Mouse (Mus musculus) embryonic facial prominence, embryonic 15.5 days (tissue): ENCODE results near the gene Ankrd52. TPM values are rescaled to one million over a fixed set of nuclear protein-coding genes. Genes with fewer than 3 reads are reported as not detected.

Experiments
- ATAC-seq: fragments of 200-750 bp; cut with Nextera tagmentation; 2 replicates; pipeline ENCODE4 v1.8.0; 2017; ENCODE audit warnings: low read depth, moderate TSS enrichment; ENCODE audit not compliant: insufficient number of reproducible peaks, low FRiP score, low TSS enrichment
- H3K27ac ChIP-seq: fragments of 300-500 bp; sonication (generic); replicated peaks from 2 replicates; pipeline ENCODE4 v1.5.1; 2015; ENCODE audit warnings: mild to moderate bottlenecking, inconsistent platforms
- H3K27me3 ChIP-seq: fragments of 300-500 bp; sonication (generic); 2 replicates; pipeline ENCODE4 v1.6.1; 2015; ENCODE audit warnings: inconsistent platforms
- H3K36me3 ChIP-seq: fragments of 300-500 bp; sonication (generic); 2 replicates; pipeline ENCODE4 v1.6.1; 2015; ENCODE audit warnings: mild to moderate bottlenecking, inconsistent platforms
- H3K4me1 ChIP-seq: fragments of 300-500 bp; sonication (generic); 2 replicates; pipeline ENCODE4 v1.6.1; 2015; ENCODE audit warnings: inconsistent platforms
- H3K4me2 ChIP-seq: fragments of 300-500 bp; sonication (generic); replicated peaks from 2 replicates; pipeline ENCODE4 v1.6.1; 2015; ENCODE audit warnings: mild to moderate bottlenecking, inconsistent platforms
- H3K4me3 ChIP-seq: fragments of 300-500 bp; sonication (generic); replicated peaks from 2 replicates; pipeline ENCODE4 v1.5.1; 2015; ENCODE audit warnings: mild to moderate bottlenecking, inconsistent platforms
- H3K9ac ChIP-seq: fragments of 300-500 bp; sonication (generic); 2 replicates; pipeline ENCODE4 v1.6.1; 2015; ENCODE audit warnings: inconsistent platforms
- H3K9me3 ChIP-seq: fragments of 300-500 bp; sonication (generic); replicated peaks from 2 replicates; pipeline ENCODE4 v1.6.1; 2016; ENCODE audit warnings: inconsistent platforms
- WGBS: fragments of 180-500 bp; shearing (Covaris S2); methylation state at CpG from one replicate; pipeline ENCODE4 v1.1.7; 2015; 5-methylcytosine and 5-hydroxymethylcytosine counted together
- polyA plus RNA-seq: library from polyadenylated mRNA; unstranded; fragments of >200 nt; fragmentation: Nextera tagmentation; extraction: Ambion mirVana; gene quantifications from 2 replicates; pipeline ENCODE4 v1.2.1, GENCODE M21; 2015

Ankrd52 gene
- polyA plus RNA-seq, 1 experiment from 2014 or later, result 11.0 TPM

DNA sequence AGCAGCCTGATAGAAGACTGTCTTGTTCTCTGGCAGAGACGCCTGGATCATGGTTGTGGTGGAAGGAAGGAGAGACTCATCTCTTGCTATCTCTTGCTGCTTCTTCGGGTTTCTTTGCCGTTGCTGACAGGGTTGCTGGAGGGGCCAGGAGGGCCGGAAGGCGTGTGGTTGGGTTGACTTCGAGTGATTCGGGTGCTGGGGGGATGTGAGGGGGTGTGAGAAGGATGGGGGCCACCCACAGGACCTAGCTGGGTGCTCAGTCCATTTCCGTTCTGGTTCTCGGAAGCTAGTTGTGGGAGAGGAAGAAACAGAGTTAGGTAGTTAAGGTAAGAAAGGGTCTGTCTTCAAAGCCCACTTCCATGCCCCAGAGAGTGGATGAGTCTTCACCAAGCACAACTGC, 24.7 kb downstream of the Ankrd52 start:
- no peak overlapping the region for H3K27ac ChIP-seq
- no peaks in the 10 kb centered on the region for H3K9me3 ChIP-seq
- H3K9ac ChIP-seq, result no peak overlapping the region
- no peak overlapping the region for H3K4me3 ChIP-seq
- H3K36me3 ChIP-seq, result peaks cover 16% of the 10 kb centered on the region; the same call in 1 of the 2 replicates
- no peak overlapping the region for H3K4me2 ChIP-seq
- ATAC-seq, result no peak
- H3K4me1 ChIP-seq, result no peaks in the 10 kb centered on the region
- no peaks in the 10 kb centered on the region for H3K27me3 ChIP-seq
- 62% methylated on average over 9 of the region's 9 CpGs for WGBS

- Histone ChIP-seq H3K4me1 (peaks cover 7% of the 10 kb centered on the region), H3K36me3 (peaks cover 25% of the 10 kb centered on the region), H3K4me3 (no peak overlapping the region), H3K9me3 (no peaks in the 10 kb centered on the region), H3K4me2 (no peak overlapping the region), H3K27me3 (no peaks in the 10 kb centered on the region), H3K9ac (no peak overlapping the region), H3K27ac (no peak overlapping the region)
- WGBS, result 85% methylated on average over 7 of the region's 7 CpGs
- no peak for ATAC-seq
These were observed 27.0 kb downstream of the Ankrd52 start for GRCm38 (mm10) chr10:128403931-128404330.

- Histone ChIP-seq H3K9ac (peak overlapping the region; percentile 62), H3K9me3 (no peaks in the 10 kb centered on the region), H3K27me3 (no peaks in the 10 kb centered on the region), H3K27ac (peak overlapping the region; percentile 70), H3K4me3 (peak overlapping the region; percentile 96), H3K4me1 (peaks cover 39% of the 10 kb centered on the region), H3K4me2 (peak overlapping the region; percentile 93), H3K36me3 (peaks cover 25% of the 10 kb centered on the region)
- ATAC-seq, result no peak
- WGBS, result 16% methylated on average over 35 of the region's 35 CpGs
These were observed 31.9 kb downstream of the Ankrd52 start for GRCm38 (mm10) chr10:128408591-128409535.

DNA sequence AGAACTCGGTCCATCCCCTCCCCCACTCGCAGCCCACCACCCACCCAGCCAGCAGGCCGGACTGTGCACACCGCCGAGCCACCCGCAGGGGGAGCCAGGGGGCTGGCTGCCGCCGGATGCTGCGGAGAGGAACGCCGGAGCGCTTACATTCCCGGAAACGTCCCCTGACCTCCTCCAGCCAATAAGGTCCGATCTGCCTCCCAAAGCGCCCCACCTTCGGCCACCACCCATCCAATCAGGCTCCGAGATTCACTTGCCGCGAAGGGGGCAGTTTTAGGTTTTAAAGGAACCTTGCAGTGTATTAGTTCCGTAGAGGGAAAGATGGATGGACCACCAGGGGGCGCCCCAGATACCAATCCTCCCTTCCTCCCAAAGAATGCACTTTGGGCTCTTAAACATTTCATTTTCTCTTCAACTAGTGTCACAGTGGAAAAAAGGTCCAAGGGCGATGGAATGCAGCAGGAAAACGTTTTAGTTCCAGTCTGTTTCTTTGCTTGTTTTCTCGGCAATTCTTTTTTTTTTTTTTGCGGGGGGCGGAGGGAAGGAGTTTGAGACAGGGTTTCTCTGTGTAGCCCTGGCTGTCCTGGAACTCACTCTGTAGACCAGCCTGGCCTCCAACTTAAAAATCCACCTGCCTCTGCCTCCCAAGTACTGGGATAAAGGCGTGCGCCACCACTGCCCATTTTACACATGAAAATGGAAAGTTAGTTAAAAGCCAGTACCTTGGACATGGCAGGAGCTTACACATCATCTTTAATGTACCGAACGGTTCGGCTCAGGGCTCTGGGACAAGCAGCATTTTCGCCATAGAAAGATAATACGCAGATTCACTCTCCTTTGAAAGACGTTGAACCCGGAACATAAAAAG, 33.0 kb downstream of the Ankrd52 start:
- Histone ChIP-seq H3K4me3 (peak overlapping the region; percentile 96), H3K4me1 (peaks cover 40% of the 10 kb centered on the region), H3K9ac (peak overlapping the region; percentile 78), H3K27me3 (no peaks in the 10 kb centered on the region), H3K27ac (peak overlapping the region; percentile 98), H3K4me2 (peak overlapping the region; percentile 93), H3K9me3 (no peaks in the 10 kb centered on the region), H3K36me3 (peaks cover 30% of the 10 kb centered on the region)
- WGBS, result 4% methylated on average over 36 of the region's 36 CpGs
- ATAC-seq, result peak; percentile 90

DNA sequence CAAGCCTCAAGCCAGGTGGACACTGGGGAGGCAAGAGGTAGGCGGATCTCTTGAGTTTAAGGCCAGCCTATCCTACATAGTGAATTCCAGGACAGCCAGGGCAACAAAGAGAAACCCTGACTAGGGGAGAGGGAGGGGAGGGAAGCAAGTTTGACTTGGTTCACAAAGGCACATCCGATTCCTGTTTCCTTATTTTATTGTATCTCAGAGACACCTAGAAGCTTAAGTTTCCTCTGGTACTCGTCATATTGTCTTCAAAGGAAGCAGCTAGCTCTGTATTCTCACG, 33.6 kb downstream of the Ankrd52 start:
- H3K36me3 ChIP-seq, result peaks cover 35% of the 10 kb centered on the region
- peak overlapping the region; percentile 93 for H3K4me2 ChIP-seq
- peaks cover 40% of the 10 kb centered on the region for H3K4me1 ChIP-seq
- peak overlapping the region; percentile 96 for H3K4me3 ChIP-seq
- no peak for ATAC-seq
- H3K27me3 ChIP-seq, result no peaks in the 10 kb centered on the region
- H3K9ac ChIP-seq, result peak overlapping the region; percentile 78
- peak overlapping the region; percentile 98 for H3K27ac ChIP-seq
- no peaks in the 10 kb centered on the region for H3K9me3 ChIP-seq
- WGBS, result 19% methylated on average over 4 of the region's 4 CpGs

DNA sequence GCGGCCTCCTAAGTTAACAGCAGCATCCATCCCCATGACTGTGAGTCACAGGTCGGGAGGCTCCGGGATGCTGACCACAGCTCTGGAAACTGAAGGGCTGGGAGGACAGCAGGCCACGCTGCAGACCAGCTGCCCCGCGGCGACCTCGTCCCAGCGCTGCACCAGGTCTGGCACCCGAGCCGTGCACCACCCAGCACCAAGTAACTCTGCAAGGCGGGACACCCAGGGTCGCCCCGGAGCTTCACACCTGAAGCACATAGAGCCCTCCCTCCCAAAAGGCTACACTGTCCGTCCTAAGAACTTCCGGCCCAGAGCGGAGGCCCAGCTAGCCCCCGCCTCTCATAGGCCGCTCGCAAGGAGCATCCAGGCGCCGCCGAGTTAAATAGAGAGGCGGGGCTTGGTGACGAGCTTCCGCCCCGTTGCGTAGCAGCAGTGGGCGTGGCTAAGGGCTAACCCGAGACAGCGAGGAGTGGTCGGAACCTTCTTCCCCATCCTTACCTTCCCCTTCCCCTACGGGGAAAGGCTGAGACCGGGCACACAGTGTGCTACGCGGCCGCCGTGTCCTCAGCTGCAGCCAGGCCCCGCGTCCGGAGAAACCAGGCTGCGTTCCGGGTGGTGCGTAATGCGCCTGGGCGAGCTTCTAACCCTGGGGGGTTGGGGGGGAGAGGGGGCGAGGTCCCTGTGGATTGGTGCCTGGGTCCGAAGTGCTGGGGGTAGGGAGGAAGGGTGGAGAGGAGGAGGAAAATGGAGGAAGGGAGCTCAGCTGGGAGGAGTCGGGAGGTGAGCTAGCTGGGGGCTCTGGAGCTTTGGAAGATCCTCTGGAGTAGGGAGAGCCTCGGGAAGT, 34.5 kb downstream of the Ankrd52 start, which contains the start of the genes Nabp2 and Rnf41:
Gene Nabp2, minus strand, starts transcription at position 282 of the 844 bp plus-strand sequence.
Gene Rnf41, plus strand, starts transcription at position 447 of the 844 bp plus-strand sequence.
- ATAC-seq, result peak; percentile 92
- Histone ChIP-seq H3K9me3 (no peaks in the 10 kb centered on the region), H3K36me3 (peaks cover 36% of the 10 kb centered on the region), H3K4me2 (peak within 1 kb of the TSS; percentile 93), H3K27me3 (no peaks in the 10 kb centered on the region), H3K4me1 (peaks cover 40% of the 10 kb centered on the region), H3K27ac (peak within 1 kb of the TSS; percentile 98), H3K4me3 (peak within 1 kb of the TSS; percentile 96), H3K9ac (peak within 1 kb of the TSS; percentile 78)
- under 1% methylated on average over 49 of the region's 50 CpGs for WGBS

- peak overlapping the region; percentile 96 for H3K4me3 ChIP-seq
- peak overlapping the region; percentile 93 for H3K4me2 ChIP-seq
- H3K9ac ChIP-seq, result peak overlapping the region; percentile 78
- no peaks in the 10 kb centered on the region for H3K27me3 ChIP-seq
- no peaks in the 10 kb centered on the region for H3K9me3 ChIP-seq
- ATAC-seq, result no peak
- H3K4me1 ChIP-seq, result peaks cover 40% of the 10 kb centered on the region
- H3K36me3 ChIP-seq, result peaks cover 39% of the 10 kb centered on the region
- WGBS, result under 1% methylated on average over 14 of the region's 14 CpGs
- H3K27ac ChIP-seq, result peak overlapping the region; percentile 98
These were observed 35.1 kb downstream of the Ankrd52 start for GRCm38 (mm10) chr10:128412055-128412381.

DNA sequence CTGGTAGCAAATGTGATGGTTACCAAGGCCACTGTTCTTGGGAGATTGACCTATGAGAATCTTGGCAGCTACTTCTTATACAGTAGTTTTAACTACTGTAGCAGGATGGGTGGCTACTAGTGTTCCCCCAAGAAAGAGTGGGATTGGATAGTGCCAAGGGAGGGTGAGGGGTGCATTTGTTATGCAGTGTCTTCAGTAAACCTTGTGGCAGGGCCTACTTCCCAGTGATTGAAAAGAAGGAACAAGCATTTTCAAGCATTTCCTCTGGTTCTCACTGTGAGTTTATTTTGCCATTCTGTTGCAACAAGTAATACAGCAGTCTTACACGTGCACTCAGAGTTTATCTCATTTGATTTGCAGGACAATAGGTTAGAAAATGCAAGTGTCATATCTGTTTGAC, 35.6 kb downstream of the Ankrd52 start:
- Histone ChIP-seq H3K36me3 (peaks cover 43% of the 10 kb centered on the region), H3K27me3 (no peaks in the 10 kb centered on the region), H3K4me1 (peaks cover 40% of the 10 kb centered on the region), H3K4me2 (peak overlapping the region; percentile 93), H3K4me3 (peak overlapping the region; percentile 96), H3K9me3 (no peaks in the 10 kb centered on the region), H3K9ac (peak overlapping the region; percentile 78; the same call in 1 of the 2 replicates), H3K27ac (peak overlapping the region; percentile 98)
- WGBS, result 31% methylated on average over 1 of the region's 1 CpGs
- ATAC-seq, result no peak

- no peaks in the 10 kb centered on the region for H3K27me3 ChIP-seq
- peaks cover 41% of the 10 kb centered on the region for H3K36me3 ChIP-seq
- H3K4me2 ChIP-seq, result peak overlapping the region; percentile 93; the same call in 1 of the 2 replicates
- WGBS, result 53% methylated on average over 1 of the region's 1 CpGs
- H3K27ac ChIP-seq, result no peak overlapping the region
- no peak for ATAC-seq
- peaks cover 40% of the 10 kb centered on the region for H3K4me1 ChIP-seq
- H3K4me3 ChIP-seq, result peak overlapping the region; percentile 96; the same call in 1 of the 2 replicates
- no peak overlapping the region for H3K9ac ChIP-seq
- H3K9me3 ChIP-seq, result no peaks in the 10 kb centered on the region
These were observed 36.2 kb downstream of the Ankrd52 start for GRCm38 (mm10) chr10:128413076-128413475.

DNA sequence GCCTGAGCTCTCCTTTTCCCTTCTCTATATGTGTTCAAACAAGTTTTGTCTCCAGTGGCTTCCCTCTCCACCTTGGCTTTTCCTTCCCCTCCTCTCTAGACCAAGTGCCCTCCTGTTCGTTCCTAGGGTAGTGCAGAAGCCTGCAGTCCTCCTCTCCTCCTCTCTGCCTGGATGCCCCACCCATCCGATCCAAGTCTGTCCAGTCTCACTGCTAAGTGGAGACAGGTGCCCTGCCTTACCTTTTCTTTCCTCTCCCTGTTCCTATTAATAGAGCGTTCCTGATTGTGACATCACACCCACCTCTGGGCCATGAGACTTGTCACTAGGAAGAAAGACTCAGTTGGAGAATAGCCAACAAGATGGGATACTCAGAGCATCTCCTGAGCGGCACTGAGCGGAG, 37.9 kb downstream of the Ankrd52 start:
- Histone ChIP-seq H3K9ac (no peak overlapping the region), H3K27me3 (no peaks in the 10 kb centered on the region), H3K4me1 (peaks cover 32% of the 10 kb centered on the region), H3K36me3 (peaks cover 51% of the 10 kb centered on the region), H3K4me2 (no peak overlapping the region), H3K27ac (no peak overlapping the region), H3K9me3 (no peaks in the 10 kb centered on the region), H3K4me3 (no peak overlapping the region)
- WGBS, result 94% methylated on average over 5 of the region's 5 CpGs
- ATAC-seq, result no peak
